Mouse (Mus musculus): ENCODE results near the gene Zbtb22. TPM values are rescaled to one million over a fixed set of nuclear protein-coding genes. Genes with fewer than 3 reads are reported as not detected.

Gene Zbtb22
- 0.78 TPM for polyA plus RNA-seq (2014; fragmentation: Illumina TruSeq; extraction: RNeasy Lipid Tissue Mini Kit (QIAGEN cat#74804); ENCODE audit: low replicate concordance)

DNA sequence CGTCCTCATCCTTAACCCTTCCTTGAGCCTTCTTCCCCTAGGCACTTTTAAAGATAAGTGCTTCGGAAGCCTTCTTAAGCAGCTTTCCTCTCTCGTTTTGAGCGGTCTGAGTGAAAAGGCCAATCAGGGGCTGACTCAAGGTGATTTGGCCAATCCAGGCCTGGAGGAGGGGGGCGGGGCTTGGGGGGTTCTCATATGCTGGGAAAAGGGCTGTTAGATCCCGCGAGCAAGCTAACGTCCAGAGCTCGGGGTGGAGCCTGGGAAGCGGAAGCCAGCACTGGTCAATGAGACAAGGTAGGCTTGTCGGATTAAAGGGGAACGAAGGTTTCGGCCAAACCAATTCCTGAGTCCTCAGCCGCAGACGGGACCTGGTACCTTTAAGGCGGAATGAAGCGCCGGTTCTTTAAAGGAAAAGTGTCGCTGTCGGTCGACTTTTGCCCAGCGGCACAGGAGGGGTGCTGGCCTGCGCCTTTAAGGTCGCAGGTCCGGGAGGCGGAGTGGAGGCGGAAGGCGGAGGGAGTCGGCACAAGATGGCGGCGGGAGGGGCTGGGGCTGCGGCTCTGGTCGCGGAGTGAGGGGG is at the start of gene Zbtb22, which contains the start of gene Tapbp:
Zbtb22 (plus strand) TSS at position 234 of the 580 bp plus-strand sequence.
Tapbp (plus strand) TSS at position 229 of the 580 bp plus-strand sequence.

DNA sequence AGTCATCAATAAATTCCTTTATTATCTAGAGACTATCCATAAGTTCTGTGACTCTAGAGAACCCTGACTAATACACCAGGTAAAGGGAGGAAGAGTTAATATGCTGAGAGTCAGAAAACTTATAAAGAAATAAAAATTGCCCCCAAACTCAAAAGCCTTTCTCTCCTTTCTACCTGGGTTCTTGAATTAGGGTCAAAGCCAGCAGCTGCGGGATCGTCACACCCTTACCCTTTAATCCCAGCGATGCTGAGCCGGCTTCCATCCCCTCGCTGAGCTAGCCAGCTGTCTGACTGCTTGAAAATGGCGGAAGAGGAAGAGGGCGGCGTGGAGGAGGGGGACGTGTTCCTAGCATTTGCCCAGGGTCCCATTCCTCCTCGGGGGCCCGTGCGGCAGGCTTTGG is 42.2 kb upstream of the Zbtb22 start, which contains the start of gene Gm7029:
Gm7029 (plus strand) TSS at position 301 of the 400 bp plus-strand sequence.

DNA sequence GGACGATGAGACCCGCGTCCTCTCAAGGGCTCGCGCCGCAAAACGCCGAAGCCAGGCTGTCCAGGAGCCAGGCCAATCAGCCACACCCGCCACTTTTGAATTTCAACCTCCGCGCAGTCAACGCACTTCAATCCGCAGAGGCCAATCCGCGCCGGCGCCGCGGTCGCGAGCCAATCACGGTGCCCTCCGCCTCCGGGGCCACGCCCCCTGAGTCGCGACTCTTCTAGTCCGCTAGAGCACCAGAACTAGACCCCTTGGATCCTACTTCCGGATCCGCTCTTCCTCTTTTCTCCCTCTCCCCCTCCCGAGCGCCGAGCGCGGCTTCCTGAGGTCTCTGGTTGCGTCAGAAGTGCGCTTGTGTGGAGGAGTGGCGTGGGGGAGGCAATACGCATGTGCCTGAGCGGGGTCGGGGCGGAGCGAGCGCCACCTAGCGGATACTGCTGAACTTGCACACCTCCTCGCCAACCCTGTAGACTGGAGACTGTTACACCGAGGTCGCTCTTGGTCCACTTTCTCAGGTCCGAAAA is 25.1 kb upstream of the Zbtb22 start, which contains the start of gene Kifc1:
Kifc1 (minus strand) TSS at position 129 of the 527 bp plus-strand sequence.

DNA sequence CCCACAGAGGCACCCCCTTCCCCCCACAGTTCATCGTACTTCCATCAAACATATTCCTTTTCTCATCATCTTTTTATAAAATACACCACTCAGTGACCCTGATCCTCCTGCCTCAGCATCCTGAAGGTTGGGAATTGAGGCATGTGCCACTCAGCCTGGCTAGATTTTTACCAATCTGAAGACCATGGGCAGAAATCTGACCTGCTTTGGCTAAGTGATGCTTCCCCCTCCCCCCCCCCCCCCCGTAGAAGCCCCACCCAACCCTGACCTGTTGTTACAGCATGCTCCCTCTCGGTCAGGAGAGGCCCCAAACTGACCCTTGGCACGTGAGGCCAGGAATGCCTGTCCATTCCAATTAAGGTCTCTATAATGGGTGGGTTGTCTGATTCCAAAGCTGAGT is 10.9 kb upstream of the Zbtb22 start, which contains the start of gene Platr17:
Platr17 (plus strand) TSS at position 301 of the 400 bp plus-strand sequence.

DNA sequence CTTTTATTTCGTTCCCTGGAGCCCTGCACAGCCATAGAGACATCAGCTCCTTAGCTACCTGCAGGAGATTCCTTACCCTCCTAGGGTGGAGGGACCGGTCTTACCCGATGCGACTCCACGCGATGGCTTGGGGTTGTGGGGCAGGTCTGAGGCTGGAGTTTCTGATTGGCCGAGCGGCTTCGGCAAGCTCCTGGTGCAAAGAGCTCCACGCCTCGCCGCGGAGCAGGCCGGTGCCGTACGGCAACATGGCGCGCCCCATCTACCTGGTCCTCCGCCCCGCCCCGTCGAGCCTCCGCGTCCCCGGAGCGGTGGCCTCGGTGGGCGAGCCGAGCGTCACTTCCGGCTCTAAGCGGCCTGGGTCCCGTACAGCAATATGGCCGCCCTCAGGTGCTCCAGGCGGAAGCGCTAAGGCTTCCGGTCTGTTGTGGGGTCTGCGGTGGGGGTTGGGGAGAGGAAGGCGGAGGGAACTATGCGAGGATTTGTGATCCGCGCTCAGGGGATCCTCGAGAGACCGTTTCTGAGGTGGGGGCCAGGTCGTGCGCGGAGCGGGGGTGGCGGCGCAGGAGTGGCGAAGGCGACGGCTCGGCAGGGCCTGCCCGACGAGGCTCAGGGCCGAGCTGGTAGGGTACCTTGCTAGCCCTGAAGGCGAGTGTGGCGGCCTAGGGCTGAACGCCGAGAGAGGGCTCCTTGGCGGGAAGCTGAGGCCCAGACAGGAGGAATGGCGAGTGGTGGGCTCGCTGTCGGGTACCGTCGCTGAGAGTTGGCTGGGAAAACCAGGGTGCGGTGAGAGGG is 6.4 kb upstream of the Zbtb22 start, which contains the start of gene Daxx:
Daxx (plus strand) TSS at position 338 of the 792 bp plus-strand sequence.

DNA sequence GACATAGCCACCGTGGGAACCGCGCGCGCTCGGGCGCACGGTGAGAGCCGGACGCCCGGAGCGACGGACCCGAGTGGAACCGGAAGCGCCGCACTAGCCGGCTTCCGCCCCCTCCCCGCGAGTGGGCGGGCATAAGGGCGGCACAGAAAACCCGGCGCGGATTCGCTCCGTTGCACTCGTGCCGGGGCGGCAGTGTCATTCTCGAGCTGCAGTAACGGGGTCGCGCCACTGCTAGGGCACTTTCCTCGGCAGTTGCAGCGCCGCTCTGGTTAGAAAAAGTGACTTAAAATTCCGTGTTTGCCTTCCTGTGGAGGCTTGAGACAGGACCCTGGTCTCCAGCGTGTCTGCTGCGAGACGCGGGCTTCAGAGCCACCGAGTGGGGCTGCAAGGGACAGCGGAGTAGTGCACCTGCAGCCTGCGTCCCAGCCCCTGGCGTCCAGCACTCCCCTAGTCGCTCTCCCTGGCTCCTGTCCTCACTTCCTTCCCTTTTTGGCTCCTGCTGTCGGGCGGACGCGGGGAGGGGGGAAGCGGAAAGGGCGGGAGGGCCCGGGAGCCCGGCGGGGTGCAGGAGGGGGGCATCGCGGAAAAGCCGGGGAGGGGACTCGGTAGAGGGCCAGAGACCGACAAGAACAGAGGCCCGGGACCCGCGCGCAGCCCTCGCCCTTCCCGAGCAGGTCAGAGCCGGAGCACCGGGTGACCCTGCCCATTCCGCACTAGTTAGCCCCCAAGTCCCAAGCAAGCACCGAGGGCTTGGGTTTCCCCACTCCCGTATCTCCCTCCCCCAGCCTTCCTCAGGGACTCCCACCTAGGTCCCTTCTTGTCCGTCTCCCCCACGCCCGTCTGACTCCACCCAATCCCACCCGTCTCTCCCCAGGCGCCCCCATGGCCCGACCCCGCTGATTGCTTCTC is 13.9 kb downstream of the Zbtb22 start, which contains the start of gene Rgl2:
Rgl2 (plus strand) TSS at position 173 of the 909 bp plus-strand sequence.

DNA sequence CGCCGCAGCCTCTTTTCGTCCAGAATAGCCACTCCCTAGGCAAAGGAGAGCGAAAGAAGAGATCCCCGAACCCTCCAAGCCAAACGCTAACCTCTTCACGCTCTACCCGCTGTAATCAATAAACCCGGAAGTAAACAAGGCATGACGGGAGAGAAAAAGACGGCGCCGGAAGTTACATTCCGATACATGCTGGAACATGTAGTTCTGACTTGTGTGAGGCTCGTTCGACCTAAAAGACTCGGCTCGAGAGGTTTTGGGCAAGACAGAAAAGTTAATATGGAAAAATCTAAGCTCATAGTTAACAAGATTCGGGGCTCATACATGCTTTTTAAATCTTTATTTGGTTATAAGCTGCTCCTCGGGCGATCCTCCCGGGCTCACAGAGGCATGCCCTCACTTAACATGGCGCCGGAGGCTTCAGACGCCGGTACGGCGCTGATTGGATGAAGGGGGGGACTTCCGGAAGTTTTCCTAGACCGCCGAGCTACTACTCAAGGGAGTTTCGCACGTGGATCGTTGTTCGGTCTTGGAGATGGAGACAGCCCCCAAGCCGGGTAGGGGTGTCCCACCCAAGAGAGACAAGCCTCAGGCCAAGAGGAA is 24.6 kb downstream of the Zbtb22 start, which contains the start of the genes Pfdn6 and Wdr46:
Pfdn6 (minus strand) TSS at position 138 of the 600 bp plus-strand sequence.
Wdr46 (plus strand) TSS at position 455 of the 600 bp plus-strand sequence.

DNA sequence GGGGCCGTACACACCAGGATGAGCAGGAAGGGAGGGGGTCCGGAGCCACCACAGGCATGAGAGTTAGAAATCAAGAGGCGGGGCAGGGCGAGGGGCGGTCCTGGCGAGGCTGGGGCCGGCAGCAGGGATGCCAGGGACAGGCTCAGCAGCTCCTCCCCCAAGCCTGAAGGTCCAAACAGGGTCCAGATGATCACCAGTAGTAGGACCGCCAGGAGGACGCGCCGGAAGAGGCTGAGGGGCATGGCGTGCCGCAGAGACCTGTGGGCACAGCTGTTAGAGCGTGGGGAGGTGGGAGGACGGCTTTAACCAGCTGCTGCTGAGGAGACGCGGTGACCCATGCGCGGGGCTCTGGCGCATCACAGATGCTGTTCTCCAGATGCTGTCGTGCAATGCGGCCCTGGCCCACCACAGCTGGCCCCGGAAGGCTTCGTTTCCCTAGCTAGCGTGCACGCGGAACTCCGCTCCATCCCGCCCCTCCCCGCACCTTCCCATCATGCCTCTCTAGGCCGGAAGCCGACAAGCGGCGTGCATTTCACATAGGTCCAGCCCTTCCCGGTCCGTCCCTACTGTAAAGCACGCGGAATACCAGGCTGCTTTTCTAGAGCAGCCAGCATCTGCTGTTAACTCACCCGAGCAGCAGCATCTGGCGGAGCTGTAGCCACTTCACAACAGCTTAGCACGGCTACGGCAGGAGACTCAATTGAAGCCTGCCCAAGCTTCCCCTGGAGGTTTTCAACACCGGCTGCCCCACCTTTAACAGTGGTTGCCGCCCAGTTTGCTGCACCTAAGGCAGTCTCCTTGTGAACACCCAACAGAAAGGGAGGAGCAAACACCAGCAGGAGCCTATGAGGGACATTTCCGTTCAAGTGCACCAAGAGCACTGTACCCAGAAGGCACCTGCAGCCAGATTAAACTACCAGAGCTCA is 35.6 kb downstream of the Zbtb22 start, which contains the start of gene B3galt4:
B3galt4 (minus strand) TSS at position 468 of the 926 bp plus-strand sequence.

DNA sequence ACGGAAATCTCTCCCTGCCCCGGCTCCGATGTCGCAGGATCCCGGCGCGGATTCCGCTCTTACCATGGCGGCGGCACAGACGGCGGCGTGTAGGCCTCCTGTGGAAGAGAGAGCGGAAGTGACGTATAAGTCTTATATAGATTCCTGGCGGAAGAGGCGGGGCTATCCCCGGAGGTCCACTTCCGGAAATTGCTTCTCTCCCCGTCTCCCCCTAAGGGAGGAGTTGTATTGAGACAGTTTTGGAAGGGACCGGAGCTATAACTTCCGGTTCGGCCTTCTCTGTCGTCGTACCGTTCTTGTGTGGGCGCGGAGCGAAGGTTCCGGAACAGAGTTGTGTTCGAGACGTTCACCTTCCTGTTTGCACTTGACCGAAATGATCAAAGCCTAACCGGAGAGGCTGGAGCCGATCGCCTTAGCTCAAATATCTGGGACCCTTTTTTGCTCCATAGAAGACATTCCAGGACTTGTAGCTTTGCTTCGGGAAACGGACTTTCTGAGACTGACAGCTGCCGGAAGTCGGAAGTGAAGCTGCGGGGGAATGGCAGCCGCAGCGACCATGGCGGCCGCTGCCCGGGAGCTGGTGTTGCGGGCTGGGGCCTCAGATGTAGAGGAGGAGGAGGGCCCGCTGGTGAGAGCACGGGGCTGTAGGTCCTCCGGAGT is 40.0 kb downstream of the Zbtb22 start, which contains the start of the genes Vps52 and Rps18:
Vps52 (plus strand) TSS at position 258 of the 660 bp plus-strand sequence.
Rps18 (minus strand) TSS at position 447 of the 660 bp plus-strand sequence.

Other genes starting within 250 kb of the Zbtb22 start
- 378 TPM for gene Hnrnpm, start 229.0 kb upstream of the Zbtb22 start, polyA plus RNA-seq (2014; fragmentation: Illumina TruSeq; extraction: RNeasy Lipid Tissue Mini Kit (QIAGEN cat#74804); ENCODE audit: low replicate concordance)
- gene March2, start 197.2 kb upstream of the Zbtb22 start, polyA plus RNA-seq (2014; fragmentation: Illumina TruSeq; extraction: RNeasy Lipid Tissue Mini Kit (QIAGEN cat#74804); ENCODE audit: low replicate concordance), result 10.5 TPM
- 16.2 TPM for gene Rab11b, start 155.4 kb upstream of the Zbtb22 start, polyA plus RNA-seq (2014; fragmentation: Illumina TruSeq; extraction: RNeasy Lipid Tissue Mini Kit (QIAGEN cat#74804); ENCODE audit: low replicate concordance)
- gene Angptl4, start 134.1 kb upstream of the Zbtb22 start, polyA plus RNA-seq (2014; fragmentation: Illumina TruSeq; extraction: RNeasy Lipid Tissue Mini Kit (QIAGEN cat#74804); ENCODE audit: low replicate concordance), result 0.67 TPM
- gene Kank3, start 105.4 kb upstream of the Zbtb22 start, polyA plus RNA-seq (2014; fragmentation: Illumina TruSeq; extraction: RNeasy Lipid Tissue Mini Kit (QIAGEN cat#74804); ENCODE audit: low replicate concordance), result 3.9 TPM
- 30.6 TPM for gene Rps28, start 91.3 kb upstream of the Zbtb22 start, polyA plus RNA-seq (2014; fragmentation: Illumina TruSeq; extraction: RNeasy Lipid Tissue Mini Kit (QIAGEN cat#74804); ENCODE audit: low replicate concordance)
- 20.8 TPM for gene Ndufa7, start 91.3 kb upstream of the Zbtb22 start, polyA plus RNA-seq (2014; fragmentation: Illumina TruSeq; extraction: RNeasy Lipid Tissue Mini Kit (QIAGEN cat#74804); ENCODE audit: low replicate concordance)
- 0.85 TPM for gene Cd320, start 72.8 kb upstream of the Zbtb22 start, polyA plus RNA-seq (2014; fragmentation: Illumina TruSeq; extraction: RNeasy Lipid Tissue Mini Kit (QIAGEN cat#74804); ENCODE audit: low replicate concordance)
- gene Gm7029, start 42.1 kb upstream of the Zbtb22 start, polyA plus RNA-seq (2014; fragmentation: Illumina TruSeq; extraction: RNeasy Lipid Tissue Mini Kit (QIAGEN cat#74804); ENCODE audit: low replicate concordance), result not detected
- 2.4 TPM for gene Kifc1, start 25.2 kb upstream of the Zbtb22 start, polyA plus RNA-seq (2014; fragmentation: Illumina TruSeq; extraction: RNeasy Lipid Tissue Mini Kit (QIAGEN cat#74804); ENCODE audit: low replicate concordance)
- not detected for gene Platr17, start 10.8 kb upstream of the Zbtb22 start, polyA plus RNA-seq (2014; fragmentation: Illumina TruSeq; extraction: RNeasy Lipid Tissue Mini Kit (QIAGEN cat#74804); ENCODE audit: low replicate concordance)
- 2.6 TPM for gene Daxx, start 6.5 kb upstream of the Zbtb22 start, polyA plus RNA-seq (2014; fragmentation: Illumina TruSeq; extraction: RNeasy Lipid Tissue Mini Kit (QIAGEN cat#74804); ENCODE audit: low replicate concordance)
- 57.9 TPM for gene Tapbp, start within 50 bp of the Zbtb22 start, polyA plus RNA-seq (2014; fragmentation: Illumina TruSeq; extraction: RNeasy Lipid Tissue Mini Kit (QIAGEN cat#74804); ENCODE audit: low replicate concordance)
- gene Rgl2, start 13.6 kb downstream of the Zbtb22 start, polyA plus RNA-seq (2014; fragmentation: Illumina TruSeq; extraction: RNeasy Lipid Tissue Mini Kit (QIAGEN cat#74804); ENCODE audit: low replicate concordance), result 2.2 TPM
- gene Pfdn6, start 24.4 kb downstream of the Zbtb22 start, polyA plus RNA-seq (2014; fragmentation: Illumina TruSeq; extraction: RNeasy Lipid Tissue Mini Kit (QIAGEN cat#74804); ENCODE audit: low replicate concordance), result 6.7 TPM
- 0.26 TPM for gene Wdr46, start 24.8 kb downstream of the Zbtb22 start, polyA plus RNA-seq (2014; fragmentation: Illumina TruSeq; extraction: RNeasy Lipid Tissue Mini Kit (QIAGEN cat#74804); ENCODE audit: low replicate concordance)
- not detected for gene B3galt4, start 35.6 kb downstream of the Zbtb22 start, polyA plus RNA-seq (2014; fragmentation: Illumina TruSeq; extraction: RNeasy Lipid Tissue Mini Kit (QIAGEN cat#74804); ENCODE audit: low replicate concordance)
- gene Vps52, start 39.9 kb downstream of the Zbtb22 start, polyA plus RNA-seq (2014; fragmentation: Illumina TruSeq; extraction: RNeasy Lipid Tissue Mini Kit (QIAGEN cat#74804); ENCODE audit: low replicate concordance), result 2.0 TPM
- 6.8 TPM for gene Rps18, start 40.1 kb downstream of the Zbtb22 start, polyA plus RNA-seq (2014; fragmentation: Illumina TruSeq; extraction: RNeasy Lipid Tissue Mini Kit (QIAGEN cat#74804); ENCODE audit: low replicate concordance)
- 431 TPM for gene H2-K1, start 84.4 kb downstream of the Zbtb22 start, polyA plus RNA-seq (2014; fragmentation: Illumina TruSeq; extraction: RNeasy Lipid Tissue Mini Kit (QIAGEN cat#74804); ENCODE audit: low replicate concordance)
- 0.74 TPM for gene Ring1, start 108.8 kb downstream of the Zbtb22 start, polyA plus RNA-seq (2014; fragmentation: Illumina TruSeq; extraction: RNeasy Lipid Tissue Mini Kit (QIAGEN cat#74804); ENCODE audit: low replicate concordance)
- gene H2-Ke6, start 112.2 kb downstream of the Zbtb22 start, polyA plus RNA-seq (2014; fragmentation: Illumina TruSeq; extraction: RNeasy Lipid Tissue Mini Kit (QIAGEN cat#74804); ENCODE audit: low replicate concordance), result not detected
- 0.48 TPM for gene Slc39a7, start 115.8 kb downstream of the Zbtb22 start, polyA plus RNA-seq (2014; fragmentation: Illumina TruSeq; extraction: RNeasy Lipid Tissue Mini Kit (QIAGEN cat#74804); ENCODE audit: low replicate concordance)
- gene Rxrb, start 115.9 kb downstream of the Zbtb22 start, polyA plus RNA-seq (2014; fragmentation: Illumina TruSeq; extraction: RNeasy Lipid Tissue Mini Kit (QIAGEN cat#74804); ENCODE audit: low replicate concordance), result 0.22 TPM
- gene Col11a2, start 123.5 kb downstream of the Zbtb22 start, polyA plus RNA-seq (2014; fragmentation: Illumina TruSeq; extraction: RNeasy Lipid Tissue Mini Kit (QIAGEN cat#74804); ENCODE audit: low replicate concordance), result not detected
- gene H2-Oa, start 176.4 kb downstream of the Zbtb22 start, polyA plus RNA-seq (2014; fragmentation: Illumina TruSeq; extraction: RNeasy Lipid Tissue Mini Kit (QIAGEN cat#74804); ENCODE audit: low replicate concordance), result not detected
- 1.6 TPM for gene H2-DMa, start 203.6 kb downstream of the Zbtb22 start, polyA plus RNA-seq (2014; fragmentation: Illumina TruSeq; extraction: RNeasy Lipid Tissue Mini Kit (QIAGEN cat#74804); ENCODE audit: low replicate concordance)
- 197 TPM for gene Brd2, start 206.7 kb downstream of the Zbtb22 start, polyA plus RNA-seq (2014; fragmentation: Illumina TruSeq; extraction: RNeasy Lipid Tissue Mini Kit (QIAGEN cat#74804); ENCODE audit: low replicate concordance)
- gene H2-DMb2, start 227.4 kb downstream of the Zbtb22 start, polyA plus RNA-seq (2014; fragmentation: Illumina TruSeq; extraction: RNeasy Lipid Tissue Mini Kit (QIAGEN cat#74804); ENCODE audit: low replicate concordance), result 1.5 TPM
- 12.1 TPM for gene H2-DMb1, start 237.2 kb downstream of the Zbtb22 start, polyA plus RNA-seq (2014; fragmentation: Illumina TruSeq; extraction: RNeasy Lipid Tissue Mini Kit (QIAGEN cat#74804); ENCODE audit: low replicate concordance)